Mouse (Mus musculus) adrenal gland, adult 18-20 months (tissue): ENCODE measurements around the gene Lrrk1. TPM values are rescaled to one million over a fixed set of nuclear protein-coding genes. Genes with fewer than 3 reads are reported as not detected.
A peak's percentile ranks its signal among the peaks of the same experiment; 100 is the strongest.

Experiments used
- DNase-seq, 2 experiments: peaks; one replicate each; pipeline ENCODE4 v3.0.0; 2021 to 2022; ENCODE audit warnings: low spot score in 2 of 2
- total RNA-seq, 2 experiments: library from RNA; stranded (reverse); gene quantifications; 1 replicate in 1 of 2; 2 replicates in 1 of 2; pipeline ENCODE4 v1.2.3; 2021

Lrrk1 gene
- total RNA-seq, 2 experiments from 2014 or later, result 12.2 to 12.6 TPM

GRCm38 (mm10) chr7:66229433-66229832 lies 158.7 kb downstream of the Lrrk1 start:
- DNase-seq, result no peak

- no peak for DNase-seq
Measured at GRCm38 (mm10) chr7:66228610-66228920, 159.6 kb downstream of the Lrrk1 start.

DNA sequence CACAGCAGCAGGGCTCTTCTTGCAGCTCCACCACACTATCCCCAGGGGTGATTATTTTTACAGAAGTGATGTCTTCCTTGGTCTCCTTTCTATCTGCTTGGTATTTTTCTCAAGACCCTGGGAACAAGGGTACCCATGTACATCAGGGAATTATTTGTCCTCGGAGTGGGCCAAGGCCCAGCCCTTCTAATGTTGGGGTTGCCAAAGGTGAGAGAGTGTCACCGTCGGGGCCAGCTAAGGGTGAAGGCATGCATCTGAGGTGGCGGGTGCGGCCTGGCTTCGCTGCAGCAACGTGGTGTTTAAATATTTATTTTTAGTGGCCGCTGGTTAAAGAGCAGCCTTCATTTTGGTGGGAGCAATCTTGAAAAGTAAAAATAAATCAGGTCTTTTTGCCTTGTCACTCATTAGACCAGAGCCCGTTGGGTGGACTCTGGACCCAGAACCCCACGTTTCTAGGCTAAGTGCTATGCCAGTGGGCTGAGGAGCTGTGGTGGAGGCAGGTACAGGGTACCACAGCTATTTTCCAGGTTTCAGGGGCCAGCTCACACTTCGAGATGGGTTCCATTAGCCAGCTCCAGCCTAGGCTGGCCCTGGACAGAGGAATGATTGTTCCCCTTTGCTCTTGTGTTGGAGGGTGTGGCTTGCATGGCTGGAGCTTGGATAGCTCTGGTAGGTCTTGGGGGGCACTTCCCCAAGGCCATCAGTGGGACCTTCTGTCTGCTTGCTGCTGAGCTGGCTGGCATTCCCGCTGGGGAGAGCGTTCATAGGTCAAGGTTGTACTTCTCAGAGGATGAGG lies 160.1 kb downstream of the Lrrk1 start:
- DNase-seq, result no peak

GRCm38 (mm10) chr7:66225881-66226280 lies 162.3 kb downstream of the Lrrk1 start:
- no peak for DNase-seq

- no peak for DNase-seq
Measured at GRCm38 (mm10) chr7:66224541-66224940, 163.6 kb downstream of the Lrrk1 start.

DNA sequence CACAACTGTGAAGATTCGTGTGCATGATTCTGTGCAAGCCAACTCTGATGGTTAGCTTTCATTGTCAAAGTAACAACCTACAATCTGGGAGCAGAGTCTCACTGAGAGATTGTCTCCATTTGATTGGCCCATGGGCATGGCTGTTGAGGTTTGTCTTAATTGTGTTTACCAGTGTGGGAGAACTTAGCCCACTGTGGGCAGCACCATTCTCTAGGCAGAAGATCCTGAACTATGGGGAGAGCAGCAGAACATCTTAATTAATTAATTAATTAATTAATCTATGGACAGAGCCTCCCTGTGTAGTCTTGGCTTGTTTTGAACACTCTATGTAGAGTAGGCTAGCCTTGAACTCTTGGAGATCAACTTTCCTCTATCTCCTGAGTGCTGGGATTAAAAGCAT lies 164.4 kb downstream of the Lrrk1 start:
- DNase-seq, result no peak

- no peak for DNase-seq
Measured at GRCm38 (mm10) chr7:66222621-66223091, 165.5 kb downstream of the Lrrk1 start.

DNA sequence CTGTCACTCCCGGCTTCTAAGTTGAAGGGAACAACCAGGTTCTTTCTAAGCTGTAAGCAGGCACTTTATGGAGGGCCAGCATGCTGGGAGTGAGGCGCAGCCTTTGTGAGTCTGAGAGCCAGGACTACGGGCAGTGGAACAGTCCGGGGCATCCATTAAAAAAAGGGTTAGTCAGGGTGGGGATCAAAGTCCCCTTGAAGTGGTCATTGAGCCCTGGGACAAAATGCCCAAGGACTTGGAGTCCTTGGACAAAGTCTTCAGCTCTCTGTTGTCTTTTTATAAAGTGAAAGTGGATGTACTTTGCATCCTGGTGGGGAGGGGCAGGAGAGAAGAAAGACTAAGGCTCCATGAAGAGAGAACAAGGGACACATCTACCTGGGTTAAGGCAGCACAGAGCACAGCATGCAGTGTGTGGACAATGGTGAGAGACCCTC lies 168.3 kb downstream of the Lrrk1 start:
- DNase-seq, result no peak

DNA sequence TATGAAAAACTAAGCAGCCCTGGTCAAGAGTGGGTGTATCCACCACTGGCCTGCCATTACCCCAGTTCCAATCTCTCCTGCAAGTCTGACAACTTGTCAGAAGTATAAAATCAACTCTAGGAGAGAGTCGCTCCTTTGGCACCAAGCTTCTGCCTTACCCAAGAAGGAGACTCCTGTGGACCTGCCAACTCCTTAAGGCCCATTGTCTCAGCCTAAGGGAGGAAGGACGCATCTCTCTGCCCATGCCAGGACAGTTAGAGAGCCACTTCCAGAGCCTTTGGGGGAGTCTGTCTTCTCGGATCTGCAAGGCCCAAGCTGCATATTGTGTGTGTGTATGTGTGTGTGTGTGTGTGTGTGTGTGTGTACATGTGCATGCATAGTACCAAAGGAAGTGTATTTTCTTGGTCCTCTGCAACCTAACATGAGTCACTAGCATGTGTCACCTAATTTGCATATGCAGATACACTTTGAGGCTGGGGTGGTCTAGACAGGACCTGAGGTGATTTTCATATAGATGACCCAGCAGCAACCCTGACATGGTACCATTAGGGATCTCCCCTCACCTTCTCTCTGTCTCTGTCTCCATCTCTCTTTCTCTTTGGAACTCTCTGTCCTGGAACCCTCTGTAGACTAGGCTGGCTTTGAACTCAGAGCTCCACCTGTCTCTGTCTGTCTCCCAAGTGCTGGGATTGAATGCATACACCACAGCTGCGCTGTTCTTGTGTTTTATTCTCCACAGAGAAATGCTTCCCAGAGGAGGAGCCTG lies 168.9 kb downstream of the Lrrk1 start:
- DNase-seq, result no peak

DNA sequence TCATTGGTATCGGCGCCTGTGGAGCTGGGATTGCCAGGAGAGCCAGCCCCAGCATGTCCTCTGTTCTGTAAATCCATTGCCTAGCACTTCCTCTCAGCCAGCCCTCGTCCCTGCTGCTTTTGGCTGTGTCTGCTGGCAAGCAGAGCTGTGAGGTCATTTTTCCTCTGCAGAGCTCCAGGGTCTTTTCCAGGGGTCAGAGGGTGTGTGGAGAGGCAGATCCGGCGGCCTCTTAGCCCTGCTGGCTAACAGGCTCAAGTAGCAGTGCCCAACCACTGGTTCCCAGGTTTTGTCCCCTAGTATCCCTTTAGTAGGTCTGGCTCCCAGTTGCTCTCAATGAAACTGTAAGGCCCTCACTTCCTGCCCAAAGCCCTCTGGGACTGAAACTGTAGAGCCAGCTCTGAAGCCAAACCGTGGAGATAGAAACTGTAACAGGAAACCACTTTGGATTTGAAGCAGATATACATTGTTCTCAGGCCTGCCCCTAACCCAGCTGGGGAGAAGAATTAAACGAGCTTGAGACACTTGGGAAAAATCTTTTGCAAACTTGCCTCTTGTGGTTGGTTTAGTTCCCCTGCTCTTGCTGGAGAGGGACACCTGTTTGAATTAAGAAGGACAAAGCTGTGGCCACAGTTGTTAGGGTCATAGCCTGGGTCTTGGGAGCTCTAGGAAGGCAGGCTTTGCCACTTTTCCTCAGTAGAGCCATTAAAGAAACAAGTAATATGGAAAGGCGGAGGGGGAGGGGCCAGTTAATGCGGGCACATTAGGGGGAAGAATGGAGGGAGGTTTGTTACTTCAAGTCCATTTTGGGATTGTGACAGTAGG lies 169.7 kb downstream of the Lrrk1 start:
- DNase-seq, result no peak

- DNase-seq, result no peak
Measured at GRCm38 (mm10) chr7:66217531-66218094, 170.5 kb downstream of the Lrrk1 start.

- DNase-seq, result no peak
Measured at GRCm38 (mm10) chr7:66217011-66217410, 171.1 kb downstream of the Lrrk1 start.

GRCm38 (mm10) chr7:66215911-66216310 lies 172.2 kb downstream of the Lrrk1 start:
- DNase-seq, result no peak

DNA sequence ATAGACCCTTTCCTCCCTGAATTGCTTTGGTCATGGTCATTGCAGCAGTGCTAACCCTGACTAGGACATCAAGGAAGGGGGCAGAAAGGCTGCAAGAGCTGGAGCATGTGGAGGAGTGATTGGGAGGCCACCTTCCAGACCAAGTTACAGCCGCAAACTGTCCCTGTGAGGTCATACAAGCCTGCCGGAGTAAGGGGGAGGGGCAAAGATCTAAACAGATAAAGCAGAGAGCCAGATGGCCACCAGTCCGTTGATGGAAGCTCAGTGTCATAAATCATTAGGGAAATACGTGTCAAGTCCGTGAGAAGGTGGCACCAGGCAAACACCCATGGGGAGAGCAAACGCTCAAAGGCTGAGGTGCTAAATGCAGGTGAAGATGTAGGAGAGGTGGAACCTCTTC lies 173.7 kb downstream of the Lrrk1 start:
- no peak for DNase-seq

DNA sequence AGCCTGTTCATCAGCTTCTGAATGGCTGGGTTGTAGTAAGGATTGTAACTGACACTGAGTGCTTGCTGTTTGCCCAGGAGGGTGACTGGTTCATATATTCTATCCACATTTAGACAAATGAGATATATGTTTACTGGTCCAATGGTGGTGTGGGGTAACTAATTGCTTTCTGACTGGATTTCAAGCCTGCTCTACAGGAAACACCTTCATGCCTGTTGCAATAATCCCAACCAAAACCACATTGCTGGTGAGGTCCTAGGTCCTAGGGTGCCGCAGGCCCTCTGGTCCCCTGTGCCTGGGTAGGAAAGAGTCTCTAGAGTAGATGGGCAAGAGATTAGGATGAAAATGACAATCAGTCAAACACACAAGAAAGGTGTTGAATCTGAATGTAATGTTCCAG lies 175.3 kb downstream of the Lrrk1 start:
- DNase-seq, result no peak

GRCm38 (mm10) chr7:66209920-66210319 lies 178.2 kb downstream of the Lrrk1 start:
- no peak for DNase-seq

DNA sequence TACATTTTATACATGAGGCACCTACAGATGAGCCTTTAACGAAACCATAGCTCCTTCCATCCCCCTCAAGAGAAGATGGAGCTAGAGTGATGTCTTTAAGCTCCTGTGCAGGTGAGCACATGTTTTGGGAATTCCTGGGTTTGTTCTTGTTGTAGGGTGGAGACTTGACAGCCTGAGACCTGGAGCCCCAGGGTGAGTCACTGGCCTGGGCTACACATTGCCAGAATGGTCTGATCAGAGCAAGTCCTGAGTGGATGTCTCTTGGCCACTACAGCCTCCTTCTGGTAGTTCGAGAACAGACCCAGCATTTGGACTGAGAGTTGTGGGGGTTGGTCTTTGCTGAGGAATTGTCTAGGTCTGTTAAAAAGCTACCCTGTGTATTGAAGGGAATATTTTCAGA lies 186.5 kb downstream of the Lrrk1 start:
- DNase-seq, result no peak

GRCm38 (mm10) chr7:66200791-66201450 lies 187.2 kb downstream of the Lrrk1 start:
- DNase-seq, result no peak

DNA sequence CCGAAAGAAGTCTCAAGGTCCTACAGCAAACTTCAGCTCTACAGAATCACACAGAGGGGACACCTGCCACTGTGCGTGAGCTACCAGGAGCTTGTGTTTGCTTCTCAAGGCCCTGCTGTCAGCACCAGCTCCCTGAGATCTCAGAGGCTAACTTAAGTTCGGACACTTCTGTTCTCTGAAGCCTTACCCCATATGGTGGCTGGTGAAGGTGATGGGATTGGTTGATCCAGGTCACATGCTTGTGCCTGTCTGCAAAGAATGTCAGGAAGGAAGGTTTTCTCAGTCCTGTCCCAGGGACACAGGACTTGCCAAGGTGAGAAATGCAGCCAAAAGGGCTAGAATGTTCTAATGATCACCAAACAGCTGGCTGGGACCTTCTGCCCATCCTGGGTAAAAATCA lies 187.8 kb downstream of the Lrrk1 start:
- DNase-seq, result no peak

DNA sequence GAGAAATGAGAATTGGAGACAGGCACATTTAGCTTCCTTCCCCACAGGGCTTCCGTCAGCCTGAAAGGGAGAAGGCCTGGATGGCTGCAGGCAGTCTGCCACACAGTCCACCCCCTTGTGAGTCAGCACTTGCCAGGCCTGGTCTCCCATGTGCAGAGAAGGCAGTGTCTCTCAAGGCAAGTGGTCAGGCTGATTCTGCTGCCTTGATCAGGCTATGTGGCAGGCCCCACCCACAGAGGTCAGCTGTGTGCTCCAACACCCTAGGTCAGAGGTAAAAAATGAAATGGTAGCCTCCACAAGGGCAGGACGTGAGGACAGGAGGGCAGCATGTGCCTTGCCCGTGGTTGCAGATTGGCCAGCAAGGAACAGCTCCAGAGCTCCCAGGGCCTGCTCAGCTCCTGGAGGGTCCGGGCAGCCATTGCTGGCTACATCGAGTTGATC lies 188.7 kb downstream of the Lrrk1 start:
- DNase-seq, result peak in 1 of 2 experiments; percentile 21

GRCm38 (mm10) chr7:66198416-66198815 lies 189.7 kb downstream of the Lrrk1 start:
- DNase-seq, result no peak
